Mouse (Mus musculus): ENCODE data around the gene Hexa.

- no peak for TF ChIP-seq CTCF (conservative IDR thresholded peaks at IDR 0.05; ENCODE audit: low read length)
- no peak for TF ChIP-seq NANOG (IDR thresholded peaks at IDR 0.05; ENCODE audit: borderline replicate concordance, low read length)
- no peak for TF ChIP-seq POU5F1 (IDR thresholded peaks at IDR 0.05; ENCODE audit: borderline replicate concordance, low read length)
These were observed 19.9 kb upstream of the Hexa start for GRCm38 (mm10) chr9:59519396-59519795.

Data from E14TG2a.4 (cell line).